Mouse (Mus musculus): ENCODE data around the gene Csnk2a2.

Csnk2a2 gene

GRCm38 (mm10) chr8:95426781-95427281 is 63.0 kb downstream of the Csnk2a2 start:
- in situ Hi-C loops (cut with MboI, MseI): no loop called here

- in situ Hi-C loops (cut with MboI, MseI): no loop called here
Observed at GRCm38 (mm10) chr8:95424682-95425081, 65.2 kb downstream of the Csnk2a2 start.

GRCm38 (mm10) chr8:95422193-95422810 is 67.5 kb downstream of the Csnk2a2 start:
- in situ Hi-C loops (cut with MboI, MseI): no loop called here

- in situ Hi-C loops (cut with MboI, MseI): no loop called here
Observed at GRCm38 (mm10) chr8:95411309-95411972, 78.4 kb downstream of the Csnk2a2 start.

GRCm38 (mm10) chr8:95409518-95409917 is 80.3 kb downstream of the Csnk2a2 start:
- in situ Hi-C loops (cut with MboI, MseI): no loop called here

- in situ Hi-C loops (cut with MboI, MseI): no loop called here
Observed at GRCm38 (mm10) chr8:95401091-95401490, 88.7 kb downstream of the Csnk2a2 start.

- in situ Hi-C loops (cut with MboI, MseI): no loop called here
Observed at GRCm38 (mm10) chr8:95399131-95399530, 90.7 kb downstream of the Csnk2a2 start.

- in situ Hi-C loops (cut with MboI, MseI): no loop called here
Observed at GRCm38 (mm10) chr8:95397201-95397600, 92.6 kb downstream of the Csnk2a2 start.

- in situ Hi-C loops (cut with MboI, MseI): no loop called here
Observed at GRCm38 (mm10) chr8:95396752-95397151, 93.1 kb downstream of the Csnk2a2 start.

Measured in regulatory T cell (primary cell).